Mouse (Mus musculus) right cerebral cortex, postnatal 4 days (tissue): Measurements from ENCODE around the gene Coro2b.
"Not testable (repeated sequence)": the region's sequence is repeated elsewhere in the genome, so short reads cannot be mapped to it uniquely, and the experiment has no call there.

ENCODE experiments used
- DNase-seq: peaks from one replicate; pipeline ENCODE4 v3.0.0-alpha.2; 2022

Gene Coro2b

DNA sequence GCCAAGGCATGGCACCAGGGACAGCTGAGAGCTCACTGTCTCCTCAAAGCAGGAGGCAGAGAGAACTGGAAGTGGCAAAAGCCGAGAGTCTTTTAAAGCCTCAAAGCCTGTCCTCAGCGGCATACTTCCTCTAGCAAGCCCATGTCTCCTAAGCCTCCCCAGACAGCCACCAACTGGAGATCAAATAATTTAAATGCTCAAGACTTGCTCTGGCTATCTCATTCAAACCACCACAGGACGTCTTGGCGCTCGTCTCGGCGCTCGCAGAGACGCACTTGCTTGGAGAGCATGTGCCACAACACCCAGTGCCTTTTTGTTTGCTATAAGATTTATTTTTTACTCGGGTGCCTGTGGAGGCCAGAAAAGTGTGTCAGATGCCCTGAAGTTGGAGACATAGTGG is 67.1 kb downstream of the Coro2b start:
- no peak for DNase-seq

DNA sequence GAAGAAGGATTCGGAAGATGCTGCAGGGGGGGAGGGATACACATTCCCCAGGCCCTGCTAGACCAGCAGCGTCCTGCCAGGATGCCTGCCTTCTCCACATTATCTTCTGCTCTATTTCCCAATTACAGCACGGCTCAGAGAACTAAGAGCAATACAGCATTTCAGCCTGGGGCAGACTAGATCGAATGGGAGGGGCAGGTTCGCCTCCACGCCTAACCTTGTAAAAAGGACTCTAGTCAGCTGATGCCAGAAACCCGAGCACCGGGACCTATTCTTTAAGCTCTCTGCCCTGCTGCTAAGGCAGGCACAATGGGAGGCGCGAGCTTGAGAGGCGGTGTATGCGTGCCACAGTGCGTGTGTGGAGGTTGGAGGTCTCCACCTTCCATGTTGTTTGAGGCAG is 67.7 kb downstream of the Coro2b start:
- no peak for DNase-seq

DNA sequence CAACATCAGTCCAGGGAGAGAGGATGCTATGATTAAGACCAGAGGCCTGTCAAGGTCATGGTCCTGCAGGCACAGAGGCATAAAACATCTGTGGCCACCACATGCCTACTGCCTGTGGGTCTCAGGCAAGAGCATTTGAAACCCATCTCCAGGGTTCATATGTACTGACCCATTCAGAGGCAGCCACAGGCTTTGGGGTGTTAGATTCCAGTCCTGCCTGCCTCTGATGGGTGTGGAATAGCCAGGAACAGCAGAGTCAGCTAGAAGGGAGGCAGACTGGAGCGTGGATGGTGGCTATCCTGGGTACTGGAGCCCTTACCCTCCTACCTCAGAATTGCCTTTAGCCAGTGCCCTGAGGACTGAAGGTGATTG is 69.4 kb downstream of the Coro2b start:
- DNase-seq: no peak

GRCm38 (mm10) chr9:62466742-62467412 is 70.0 kb downstream of the Coro2b start:
- DNase-seq: no peak

GRCm38 (mm10) chr9:62466053-62466452 is 70.8 kb downstream of the Coro2b start:
- no peak for DNase-seq

DNA sequence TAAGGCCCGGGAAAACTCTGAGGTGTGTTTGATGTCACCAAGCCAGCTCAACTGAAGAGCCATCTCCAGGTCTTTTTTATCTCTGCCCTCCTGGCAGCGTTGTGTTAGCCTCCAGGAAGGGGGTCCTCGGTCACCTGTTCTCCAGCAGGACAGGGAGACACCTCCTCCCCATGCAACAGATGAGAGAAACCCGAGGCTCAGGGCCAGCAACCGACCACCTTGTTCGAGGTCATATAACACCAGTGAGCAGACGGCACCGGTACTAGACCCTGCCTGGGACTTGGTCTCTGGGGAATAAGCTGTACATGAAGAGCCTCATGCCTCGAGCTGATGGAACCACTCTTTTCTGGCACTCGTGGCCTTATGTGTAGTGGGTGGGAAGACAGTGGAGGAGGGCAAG is 72.1 kb downstream of the Coro2b start:
- no peak for DNase-seq

DNA sequence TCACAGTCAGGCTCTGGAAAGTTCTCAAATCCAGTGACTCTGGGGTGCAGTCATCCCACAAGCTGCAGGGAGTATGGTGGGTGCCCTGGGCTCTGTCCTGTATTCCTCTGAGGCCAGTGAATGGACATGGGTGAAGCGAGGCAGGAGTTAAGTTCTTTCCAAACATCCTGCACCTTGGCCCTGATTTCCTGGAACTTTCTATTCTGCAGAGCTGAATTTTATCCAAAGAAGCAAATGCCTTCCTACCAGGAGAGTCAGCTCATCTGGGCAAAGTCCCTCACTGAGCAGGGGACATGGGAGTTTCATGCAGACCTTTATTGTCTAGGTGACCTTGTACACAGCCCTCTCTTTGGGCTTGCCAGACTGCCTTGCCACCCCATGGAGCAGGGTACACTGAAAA is 75.1 kb downstream of the Coro2b start:
- no peak for DNase-seq

GRCm38 (mm10) chr9:62461095-62461494 is 75.7 kb downstream of the Coro2b start:
- DNase-seq: no peak

GRCm38 (mm10) chr9:62460086-62460485 is 76.8 kb downstream of the Coro2b start:
- no peak for DNase-seq

GRCm38 (mm10) chr9:62458457-62458856 is 78.4 kb downstream of the Coro2b start:
- no peak for DNase-seq

DNA sequence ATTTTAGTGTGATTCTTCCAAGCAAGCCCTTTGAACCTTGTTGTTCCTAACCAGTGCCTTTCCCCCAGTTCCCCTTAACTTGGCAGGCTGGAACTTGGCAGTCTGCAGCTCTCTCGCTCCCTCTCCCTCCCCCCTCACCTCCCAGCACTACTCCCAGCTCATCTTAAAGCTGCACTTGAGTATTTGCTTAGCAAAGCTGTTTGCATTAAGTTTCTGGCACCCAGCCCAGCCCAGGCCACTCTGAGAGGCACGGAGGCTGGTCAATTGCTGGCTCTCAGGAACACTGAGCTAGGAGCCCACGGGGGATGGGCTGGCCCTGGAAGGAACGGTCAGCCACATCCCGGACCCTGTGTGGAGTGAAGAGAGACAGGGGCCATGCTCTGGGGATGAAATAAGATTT is 80.8 kb downstream of the Coro2b start:
- peak; percentile 68 for DNase-seq

GRCm38 (mm10) chr9:62455210-62455969 is 81.5 kb downstream of the Coro2b start:
- DNase-seq: no peak

DNA sequence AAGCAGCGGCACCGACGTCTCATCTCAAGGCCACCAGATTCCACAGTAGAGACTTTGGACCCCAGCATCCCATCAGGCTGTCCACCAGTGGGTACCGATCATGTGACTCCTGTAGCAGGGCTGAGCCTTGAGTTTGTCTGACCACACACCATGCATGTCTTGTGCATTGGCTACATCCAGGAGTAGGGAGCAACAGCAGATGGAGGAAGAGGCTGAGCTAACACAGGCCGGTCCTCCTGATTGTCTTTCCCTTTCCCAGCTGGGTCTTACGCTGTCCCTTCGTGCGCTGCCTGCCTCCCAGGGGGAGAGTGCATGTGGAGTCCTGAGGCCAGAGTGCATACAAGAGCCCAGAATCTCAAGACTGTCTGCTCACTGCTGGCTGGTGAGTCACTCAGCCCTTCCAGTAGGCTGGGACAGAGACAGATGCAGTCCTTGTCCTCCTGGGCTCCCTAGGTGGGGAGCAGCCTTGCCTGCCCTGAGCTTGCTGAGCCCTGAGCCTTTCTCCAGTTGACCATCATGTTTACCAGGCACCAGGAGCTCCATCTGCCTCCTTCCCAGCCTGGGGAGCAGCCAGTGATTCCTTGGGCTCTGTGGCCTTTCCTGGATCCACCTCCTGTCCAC is 84.4 kb downstream of the Coro2b start:
- DNase-seq: no peak

DNA sequence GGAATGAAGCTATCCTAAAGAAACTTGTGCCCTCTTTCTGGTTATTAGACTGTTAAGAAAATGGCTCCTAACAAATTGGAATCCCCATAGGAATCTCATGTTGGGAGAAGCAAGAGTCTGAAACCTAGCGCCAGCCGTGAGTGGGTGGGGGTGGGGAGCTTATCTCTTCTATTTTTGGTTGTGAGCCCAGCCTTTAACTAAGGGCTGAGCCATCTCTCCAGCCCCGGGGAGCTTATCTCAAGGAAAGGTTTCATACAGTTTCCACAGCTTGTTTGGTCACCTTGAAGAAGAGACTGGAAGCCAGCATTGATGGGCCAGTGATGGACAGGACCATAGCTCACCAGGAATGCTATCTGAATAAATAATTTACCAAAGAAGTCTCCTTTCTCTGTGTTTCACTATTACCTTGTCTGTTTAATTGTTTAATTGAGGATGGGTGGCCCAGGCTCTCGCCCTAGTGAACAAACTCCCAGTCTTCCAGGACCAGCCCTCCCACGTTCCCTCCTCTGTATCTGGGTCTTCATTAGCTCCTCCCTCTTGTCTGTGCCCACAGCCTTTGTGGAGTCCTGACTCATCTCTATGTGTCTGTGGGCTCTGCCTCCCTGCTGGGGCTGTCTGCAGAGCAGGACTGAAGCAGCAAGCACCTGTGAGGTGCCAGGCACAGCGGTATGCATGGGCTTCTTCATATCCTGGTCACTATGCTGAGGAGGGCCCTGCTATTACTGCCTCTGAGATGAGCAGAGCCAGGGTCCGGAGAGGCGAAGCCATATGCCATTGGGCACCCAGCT is 85.1 kb downstream of the Coro2b start:
- DNase-seq: no peak

GRCm38 (mm10) chr9:62450862-62451261 is 86.0 kb downstream of the Coro2b start:
- DNase-seq: no peak

DNA sequence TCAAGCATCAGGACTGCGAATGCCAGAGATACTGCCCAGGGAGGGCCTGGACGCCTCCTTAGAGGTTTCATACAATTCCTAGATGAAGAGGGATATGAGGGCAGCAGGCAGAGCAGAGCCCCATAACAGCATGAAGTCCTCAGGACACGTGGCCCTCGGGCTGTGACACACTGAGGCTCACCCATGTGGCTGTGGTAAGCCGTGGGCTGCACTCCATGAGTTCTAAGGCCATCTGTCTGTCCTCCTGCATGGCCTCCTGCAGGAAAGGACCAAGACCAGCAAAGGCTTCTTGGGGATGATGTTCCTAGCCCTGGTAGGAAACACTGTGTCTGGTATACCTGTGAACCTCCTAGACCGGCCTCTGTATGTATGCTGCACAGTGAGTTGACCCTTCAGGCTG is 86.5 kb downstream of the Coro2b start:
- DNase-seq: no peak

- not testable (repeated sequence) for DNase-seq
Measured at GRCm38 (mm10) chr9:62447337-62447736, 89.5 kb downstream of the Coro2b start.

DNA sequence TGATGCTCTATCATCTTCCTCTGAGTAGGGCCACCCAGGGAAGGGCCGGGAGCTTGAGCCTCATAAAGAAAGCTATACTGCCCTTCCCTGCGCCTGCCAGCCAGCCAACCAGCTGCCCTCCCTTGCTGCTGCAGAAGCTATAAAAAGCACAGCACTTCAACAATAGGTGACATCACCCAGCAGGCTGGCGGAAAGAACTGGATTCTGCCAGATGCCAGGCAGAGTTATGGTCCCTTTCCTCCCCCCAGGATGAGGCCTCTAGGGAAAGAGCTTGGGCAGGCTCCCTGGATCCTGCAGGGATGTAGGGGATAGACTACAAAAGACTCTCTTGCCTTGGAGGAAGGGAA is 98.1 kb downstream of the Coro2b start:
- DNase-seq: peak; percentile 45

DNA sequence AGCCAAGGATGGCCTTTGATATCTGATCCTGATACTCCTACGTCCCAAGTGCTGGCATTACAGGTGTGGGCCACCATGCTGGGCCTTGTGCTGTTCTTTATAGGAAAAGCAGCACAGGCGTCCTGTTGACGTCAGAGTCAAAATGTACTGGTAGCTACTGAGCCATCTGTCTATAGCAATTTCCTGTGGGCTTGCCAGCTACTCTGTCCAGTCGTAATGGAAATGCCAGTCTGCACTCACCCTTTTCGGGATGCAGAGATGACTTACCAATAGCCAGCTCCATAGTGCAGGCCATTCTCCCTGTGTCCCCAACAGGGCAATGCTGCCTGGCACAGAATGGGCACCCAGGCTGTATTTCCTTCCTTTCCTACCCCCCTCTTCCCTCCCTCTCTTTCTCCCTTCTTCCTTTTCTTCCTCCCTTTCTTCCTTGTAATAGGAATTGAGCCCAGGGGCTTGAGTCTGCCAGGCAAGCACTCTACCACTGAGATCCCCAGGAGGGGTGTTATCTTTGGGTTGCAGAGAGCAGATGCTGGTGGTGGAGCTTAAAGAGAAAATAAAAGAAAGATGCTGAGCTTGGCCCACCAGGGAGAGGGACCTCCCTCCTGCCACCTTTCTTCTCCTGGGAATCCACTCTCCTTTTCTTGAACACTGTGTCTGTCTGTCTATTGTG is 98.6 kb downstream of the Coro2b start:
- DNase-seq: no peak

DNA sequence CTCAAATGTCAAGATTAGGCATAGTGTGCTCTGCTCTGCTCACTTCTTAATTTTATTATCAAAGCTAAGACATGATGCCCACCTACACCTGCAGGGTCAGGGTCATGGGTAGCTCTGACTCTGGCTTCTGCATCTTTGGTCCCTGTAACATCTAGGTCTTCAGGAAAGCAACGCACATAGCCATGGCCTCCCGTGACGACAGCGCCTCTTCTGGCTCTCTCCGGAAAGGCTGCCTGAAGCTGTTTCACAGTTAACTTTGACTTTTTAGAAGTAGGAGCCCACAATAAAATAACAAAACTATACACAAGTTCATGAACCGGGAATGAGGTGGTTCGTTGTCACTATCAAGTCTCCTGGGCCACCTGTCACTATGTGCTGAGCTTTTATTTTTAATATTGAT is 99.4 kb downstream of the Coro2b start:
- DNase-seq: no peak

DNA sequence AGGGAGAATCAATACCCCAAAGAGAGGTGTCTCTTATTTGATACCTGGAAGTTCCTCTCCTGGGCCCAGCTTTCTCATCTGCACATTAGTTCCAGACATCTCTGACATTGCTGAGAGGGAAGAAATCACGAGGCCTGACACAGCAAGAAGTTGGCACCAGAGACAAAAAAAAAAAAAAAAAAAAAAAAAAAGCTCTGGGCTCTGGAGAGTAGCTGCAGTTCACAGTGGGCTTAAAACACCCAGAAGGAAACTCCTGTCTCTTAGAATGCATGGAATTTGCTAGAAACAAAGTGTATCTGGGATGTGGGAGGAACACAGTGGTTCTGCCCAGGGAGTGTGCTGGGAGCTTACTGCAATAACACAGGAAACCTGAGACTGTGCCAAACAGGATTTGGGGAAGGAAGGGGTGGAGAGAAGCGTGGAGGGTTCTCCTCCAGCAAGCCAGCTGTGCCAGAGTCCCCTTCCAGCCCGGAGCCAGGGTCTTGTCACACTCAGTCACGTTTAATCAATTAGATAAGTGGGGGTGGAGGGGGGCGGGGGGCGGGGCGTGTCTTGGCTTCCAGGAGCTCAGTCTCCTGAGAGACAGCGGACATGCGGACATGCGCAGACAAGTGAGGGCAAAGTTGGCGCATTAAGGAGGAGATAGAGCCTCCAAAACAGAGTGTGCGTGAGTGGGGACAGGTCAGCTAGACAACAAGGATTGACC is 101.1 kb downstream of the Coro2b start:
- DNase-seq: no peak
